Mouse (Mus musculus): ENCODE measurements around the gene Dip2c. TPM values are rescaled to one million over a fixed set of nuclear protein-coding genes. Genes with fewer than 3 reads are reported as not detected.

The Dip2c gene
- polyA plus RNA-seq, 1 experiment from 2014 or later = 0.46 TPM

DNA sequence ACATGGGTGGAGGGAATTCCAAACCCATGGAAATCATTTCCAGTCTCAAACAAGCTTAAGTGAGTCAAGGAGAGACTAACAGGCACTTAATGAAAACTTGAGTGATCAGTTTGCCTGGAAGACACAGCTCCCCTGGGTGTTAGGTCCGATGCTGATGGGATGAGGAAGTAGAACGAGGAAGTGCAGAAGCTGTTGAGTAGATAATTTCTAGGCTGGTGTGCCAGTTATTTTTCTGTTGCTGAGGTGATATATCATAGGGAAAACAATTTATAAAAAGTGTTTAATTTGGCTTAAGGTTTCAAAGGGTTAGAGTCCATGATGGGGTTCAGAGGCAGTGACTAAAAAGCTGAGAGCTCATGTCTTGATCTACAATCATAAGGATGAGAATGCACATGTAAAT lies 111.7 kb downstream of the Dip2c start:
- WGBS (ENCODE audit: insufficient replicate concordance) = 21% methylated on average over 2 of the region's 2 CpGs
- no peak for ATAC-seq (ENCODE audit: insufficient read depth)
- no peak overlapping the region for H3K4me2 ChIP-seq

DNA sequence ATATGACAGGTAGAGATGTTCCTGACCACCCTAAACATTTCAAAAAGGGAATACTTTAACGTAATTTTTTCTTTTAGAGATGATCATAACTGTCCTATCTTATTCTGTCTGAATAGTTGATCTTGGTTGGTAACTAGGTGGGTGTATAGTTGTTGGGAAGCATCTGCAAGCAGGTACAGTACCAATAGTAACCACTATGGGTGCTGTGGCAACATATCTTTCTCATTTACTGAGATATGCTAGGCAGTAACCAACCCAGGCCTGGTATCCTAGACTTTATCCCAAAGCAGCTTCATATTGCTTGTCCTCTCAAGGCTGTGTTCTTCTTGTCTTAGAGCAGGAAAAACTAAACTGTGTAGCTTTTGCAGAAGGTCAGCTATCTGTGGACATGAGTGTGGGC lies 113.0 kb downstream of the Dip2c start:
- Histone ChIP-seq H3K9ac (no peak overlapping the region), H3K27ac (replicated peaks) (no peak overlapping the region), H3K4me3 (replicated peaks) (no peak overlapping the region), H3K36me3 (replicated peaks) (no peaks in the 10 kb centered on the region), H3K4me2 (no peak overlapping the region), H3K9me3 (replicated peaks) (no peaks in the 10 kb centered on the region), H3K27me3 (no peaks in the 10 kb centered on the region), H3K4me1 (replicated peaks) (no peaks in the 10 kb centered on the region)
- 56% methylated on average over 1 of the region's 1 CpGs for WGBS (ENCODE audit: insufficient replicate concordance)
- no peak for ATAC-seq (ENCODE audit: insufficient read depth)

More for the DNA sequence above, 111.7 kb downstream of the Dip2c start:
- H3K4me3 ChIP-seq (replicated peaks) = no peak overlapping the region
- H3K27me3 ChIP-seq = no peaks in the 10 kb centered on the region
- no peaks in the 10 kb centered on the region for H3K4me1 ChIP-seq (replicated peaks)
- H3K27ac ChIP-seq (replicated peaks) = no peak overlapping the region
- no peak overlapping the region for H3K9ac ChIP-seq
- no peaks in the 10 kb centered on the region for H3K9me3 ChIP-seq (replicated peaks)
- no peaks in the 10 kb centered on the region for H3K36me3 ChIP-seq (replicated peaks)

DNA sequence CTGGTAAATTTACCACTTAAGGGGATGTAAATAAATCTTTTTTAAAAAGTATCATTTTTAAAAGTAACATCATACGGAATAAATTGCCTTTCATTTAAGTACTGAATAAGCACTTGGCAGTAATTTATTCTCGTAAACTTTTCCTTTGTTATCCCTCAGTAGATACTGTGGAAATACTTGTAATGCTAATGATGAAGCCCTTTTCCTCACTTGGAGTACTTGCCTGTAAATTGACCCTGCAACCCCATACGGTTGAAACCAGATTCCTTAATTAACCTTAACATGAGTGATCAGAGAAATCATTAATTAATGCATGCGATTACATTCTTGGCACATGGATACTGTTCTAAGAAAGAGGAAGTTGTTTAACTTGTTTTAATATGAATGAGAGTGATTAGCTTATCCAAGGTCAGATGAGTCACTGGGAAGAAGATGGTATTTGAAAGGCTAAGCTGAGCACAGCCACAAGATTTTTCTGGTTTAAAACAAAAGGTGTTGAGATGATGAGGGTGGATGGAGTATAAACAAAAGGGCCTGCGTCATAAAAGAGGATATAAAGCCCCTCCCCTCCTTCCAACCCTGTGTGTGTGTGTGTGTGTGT lies 114.0 kb downstream of the Dip2c start:
- no peak overlapping the region for H3K27ac ChIP-seq (replicated peaks)
- no peak overlapping the region for H3K4me3 ChIP-seq (replicated peaks)
- no peak for ATAC-seq (ENCODE audit: insufficient read depth)
- H3K4me1 ChIP-seq (replicated peaks) = no peaks in the 10 kb centered on the region
- no peak overlapping the region for H3K9ac ChIP-seq
- no peaks in the 10 kb centered on the region for H3K9me3 ChIP-seq (replicated peaks)
- H3K4me2 ChIP-seq = no peak overlapping the region
- no peaks in the 10 kb centered on the region for H3K36me3 ChIP-seq (replicated peaks)
- no peaks in the 10 kb centered on the region for H3K27me3 ChIP-seq
- WGBS (ENCODE audit: insufficient replicate concordance) = 53% methylated on average over 5 of the region's 5 CpGs

DNA sequence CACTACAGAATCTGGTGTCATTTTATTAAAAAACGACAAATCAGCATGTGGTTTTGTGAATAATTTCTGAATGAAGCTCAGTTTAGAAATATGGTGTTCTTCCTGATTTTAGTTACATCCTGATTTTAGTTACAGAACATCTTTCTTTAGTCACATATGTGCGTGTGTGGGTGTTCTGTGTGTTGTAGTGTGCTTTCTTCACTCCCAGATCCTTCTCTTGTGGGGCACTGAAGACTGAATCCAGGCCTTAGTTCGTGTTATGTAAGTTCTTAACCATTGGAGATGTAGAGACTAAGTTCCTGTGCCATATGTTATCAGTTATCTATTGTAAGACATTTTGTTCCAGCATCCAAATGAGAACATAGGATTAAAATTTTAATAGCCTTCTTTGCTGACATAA lies 117.1 kb downstream of the Dip2c start:
- no peak overlapping the region for H3K27ac ChIP-seq (replicated peaks)
- no peaks in the 10 kb centered on the region for H3K27me3 ChIP-seq
- WGBS (ENCODE audit: insufficient replicate concordance) = 44% methylated on average over 3 of the region's 3 CpGs
- no peaks in the 10 kb centered on the region for H3K36me3 ChIP-seq (replicated peaks)
- H3K4me1 ChIP-seq (replicated peaks) = no peaks in the 10 kb centered on the region
- H3K9ac ChIP-seq = no peak overlapping the region
- H3K4me3 ChIP-seq (replicated peaks) = no peak overlapping the region
- no peak overlapping the region for H3K4me2 ChIP-seq
- H3K9me3 ChIP-seq (replicated peaks) = no peaks in the 10 kb centered on the region
- no peak for ATAC-seq (ENCODE audit: insufficient read depth)

DNA sequence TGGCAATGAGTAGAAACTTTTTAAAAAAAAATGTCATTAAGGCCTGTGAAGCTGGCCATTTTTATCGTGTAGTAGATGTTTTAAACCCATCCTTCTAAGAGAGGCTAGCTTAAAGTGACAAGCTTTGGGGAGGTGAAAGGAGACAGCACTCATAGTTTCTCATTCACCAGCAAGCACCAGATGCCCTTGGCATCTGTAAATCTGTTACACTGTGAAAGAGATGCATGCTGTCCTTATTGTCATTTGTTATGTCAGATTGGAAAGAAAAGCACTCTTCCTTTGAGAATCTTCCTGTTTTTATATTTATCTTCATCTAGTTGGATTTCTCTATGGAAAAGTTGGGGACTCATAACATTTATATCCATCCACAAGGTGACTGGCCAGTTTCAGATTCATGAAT lies 119.0 kb downstream of the Dip2c start:
- Histone ChIP-seq H3K27ac (replicated peaks) (no peak overlapping the region), H3K9ac (no peak overlapping the region), H3K27me3 (no peaks in the 10 kb centered on the region), H3K4me2 (no peak overlapping the region), H3K4me3 (replicated peaks) (no peak overlapping the region), H3K4me1 (replicated peaks) (no peaks in the 10 kb centered on the region), H3K9me3 (replicated peaks) (no peaks in the 10 kb centered on the region), H3K36me3 (replicated peaks) (no peaks in the 10 kb centered on the region)
- no peak for ATAC-seq (ENCODE audit: insufficient read depth)
- WGBS (ENCODE audit: insufficient replicate concordance) = 55% methylated on average over 1 of the region's 1 CpGs

DNA sequence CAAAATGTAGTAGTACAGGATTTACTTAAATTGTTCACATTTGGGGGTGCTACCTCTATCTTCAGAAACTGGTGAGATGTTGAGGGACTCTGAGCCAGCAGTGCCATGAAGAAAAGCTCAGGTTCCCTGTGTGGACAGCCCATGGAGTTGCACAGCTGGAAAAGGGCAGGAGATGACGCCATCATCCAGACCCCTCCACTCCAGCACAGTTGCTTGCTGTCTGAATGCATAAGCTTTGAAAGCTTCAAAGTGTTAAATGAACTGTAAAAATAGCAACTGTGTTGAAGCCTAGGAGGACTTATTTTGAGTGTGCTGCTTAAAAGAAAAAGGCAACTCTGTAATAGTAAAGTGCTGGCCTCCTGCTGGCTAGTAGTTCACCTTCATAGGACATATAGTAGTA lies 122.5 kb downstream of the Dip2c start:
- no peak overlapping the region for H3K27ac ChIP-seq (replicated peaks)
- no peak overlapping the region for H3K9ac ChIP-seq
- no peaks in the 10 kb centered on the region for H3K4me1 ChIP-seq (replicated peaks)
- H3K4me2 ChIP-seq = no peak overlapping the region
- no peak overlapping the region for H3K4me3 ChIP-seq (replicated peaks)
- H3K9me3 ChIP-seq (replicated peaks) = no peaks in the 10 kb centered on the region
- ATAC-seq (ENCODE audit: insufficient read depth) = no peak
- H3K27me3 ChIP-seq = no peaks in the 10 kb centered on the region
- H3K36me3 ChIP-seq (replicated peaks) = no peaks in the 10 kb centered on the region
- WGBS (ENCODE audit: insufficient replicate concordance) = 68% methylated on average over 1 of the region's 1 CpGs

DNA sequence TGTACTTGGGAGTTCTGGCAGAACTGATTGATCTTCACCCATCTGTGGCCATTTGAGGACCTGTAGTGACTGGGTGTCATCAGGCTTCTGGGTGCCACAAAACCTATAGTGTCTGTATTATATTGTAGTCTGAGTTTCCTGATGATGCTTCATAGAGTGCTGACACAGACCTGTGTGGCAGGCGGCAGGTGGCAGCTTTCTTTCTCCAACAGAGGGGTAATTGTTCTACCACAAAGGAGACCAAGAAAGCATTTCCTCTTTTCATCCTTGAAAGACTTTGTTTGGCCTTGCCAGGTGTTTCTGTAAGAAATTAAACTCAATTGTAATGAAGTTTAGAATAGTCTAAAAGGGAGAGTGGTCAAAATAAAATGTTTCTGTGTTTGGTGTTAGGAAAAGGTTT lies 129.1 kb downstream of the Dip2c start:
- 52% methylated on average over 1 of the region's 1 CpGs for WGBS (ENCODE audit: insufficient replicate concordance)
- Histone ChIP-seq H3K36me3 (replicated peaks) (no peaks in the 10 kb centered on the region), H3K9me3 (replicated peaks) (no peaks in the 10 kb centered on the region)

DNA sequence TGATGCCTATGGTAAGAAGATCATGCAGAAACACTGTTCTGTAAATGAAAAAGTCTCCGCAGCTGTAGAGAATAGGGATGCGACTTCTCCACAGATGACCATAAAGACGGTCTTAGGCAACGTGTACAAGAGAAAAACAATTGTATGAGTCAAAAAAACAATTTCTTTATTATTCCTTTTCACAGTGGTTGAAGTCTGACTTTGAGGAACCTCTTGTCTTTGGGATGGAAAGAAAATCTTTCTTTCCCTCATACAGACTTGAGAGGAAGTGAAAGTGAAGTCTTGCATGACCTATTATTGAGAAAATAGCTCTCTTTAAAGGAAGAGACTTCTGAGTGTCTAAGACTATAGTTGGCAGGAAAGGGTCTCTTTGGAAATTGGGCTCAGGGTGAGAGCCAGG lies 132.7 kb downstream of the Dip2c start:
- Histone ChIP-seq H3K4me1 (replicated peaks) (no peaks in the 10 kb centered on the region), H3K9ac (no peak overlapping the region), H3K4me2 (no peak overlapping the region), H3K36me3 (replicated peaks) (no peaks in the 10 kb centered on the region), H3K9me3 (replicated peaks) (no peaks in the 10 kb centered on the region), H3K4me3 (replicated peaks) (no peak overlapping the region), H3K27ac (replicated peaks) (no peak overlapping the region), H3K27me3 (no peaks in the 10 kb centered on the region)
- no peak for ATAC-seq (ENCODE audit: insufficient read depth)
- WGBS (ENCODE audit: insufficient replicate concordance) = 70% methylated on average over 4 of the region's 4 CpGs

More for the DNA sequence above, 129.1 kb downstream of the Dip2c start:
- Histone ChIP-seq H3K4me1 (replicated peaks) (no peaks in the 10 kb centered on the region), H3K9ac (no peak overlapping the region), H3K4me2 (no peak overlapping the region), H3K27ac (replicated peaks) (no peak overlapping the region), H3K27me3 (no peaks in the 10 kb centered on the region), H3K4me3 (replicated peaks) (no peak overlapping the region)
- ATAC-seq (ENCODE audit: insufficient read depth) = no peak

DNA sequence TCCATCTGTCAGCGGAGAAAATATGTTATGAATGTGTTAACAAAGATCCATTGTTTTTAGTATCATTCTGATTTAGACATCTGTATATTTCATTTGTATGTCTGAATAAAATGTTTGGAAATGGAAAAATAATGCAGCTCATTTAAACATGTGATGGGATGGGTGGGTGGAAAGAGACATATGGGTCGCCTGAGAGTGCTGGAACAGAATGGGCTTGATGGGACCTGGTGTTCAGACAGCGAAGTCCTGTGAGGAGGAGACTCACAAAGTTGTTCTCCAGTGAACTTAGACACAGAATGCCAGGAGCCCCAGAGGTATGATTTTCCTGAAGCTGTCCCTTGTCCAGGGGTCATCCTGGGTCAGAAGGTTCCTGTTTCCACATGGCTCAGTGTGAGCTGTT lies 142.1 kb downstream of the Dip2c start:
- Histone ChIP-seq H3K36me3 (replicated peaks) (no peaks in the 10 kb centered on the region), H3K4me2 (no peak overlapping the region), H3K27ac (replicated peaks) (no peak overlapping the region), H3K4me1 (replicated peaks) (no peaks in the 10 kb centered on the region), H3K27me3 (no peaks in the 10 kb centered on the region), H3K4me3 (replicated peaks) (no peak overlapping the region), H3K9ac (no peak overlapping the region), H3K9me3 (replicated peaks) (no peaks in the 10 kb centered on the region)
- ATAC-seq (ENCODE audit: insufficient read depth) = no peak
- WGBS (ENCODE audit: insufficient replicate concordance) = 78% methylated on average over 3 of the region's 3 CpGs

DNA sequence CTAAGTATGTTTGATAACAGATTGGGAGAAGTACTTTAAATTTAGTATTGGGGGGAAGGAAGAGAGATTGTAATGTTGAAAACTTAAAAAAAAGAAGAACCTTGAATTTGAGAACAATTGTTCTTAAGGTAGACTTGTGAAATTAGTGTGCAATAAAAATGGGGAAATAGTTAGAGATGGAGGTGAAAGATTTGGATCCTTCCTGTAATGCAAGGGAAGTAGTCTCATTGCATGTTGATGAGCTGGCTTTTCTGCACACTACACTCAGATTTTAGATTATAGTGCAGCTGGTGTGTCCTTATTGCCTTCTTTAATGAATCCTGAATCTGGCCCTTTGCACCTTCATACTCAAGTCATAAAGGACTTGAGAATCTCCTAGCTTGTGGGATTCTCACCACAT lies 142.9 kb downstream of the Dip2c start:
- H3K4me2 ChIP-seq = no peak overlapping the region

DNA sequence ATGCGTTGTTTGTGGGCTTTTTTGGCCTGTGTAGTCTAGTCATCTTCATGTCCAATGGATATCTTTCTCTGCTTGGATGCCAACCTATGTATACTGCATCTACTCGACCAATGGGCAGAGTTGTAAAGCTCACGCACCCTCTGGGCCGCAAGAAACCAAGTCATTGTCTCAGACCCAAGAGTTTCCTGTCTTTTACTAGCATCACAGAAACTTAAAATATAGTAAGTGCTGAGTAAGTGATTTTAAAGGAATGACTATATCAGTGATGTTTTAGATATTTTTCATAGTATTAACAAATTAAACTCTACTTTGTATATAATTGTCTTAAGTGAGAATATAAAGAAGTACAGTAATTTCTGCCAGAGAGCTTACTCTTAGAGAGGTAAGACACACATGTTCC lies 145.6 kb downstream of the Dip2c start:
- 79% methylated on average over 4 of the region's 4 CpGs for WGBS (ENCODE audit: insufficient replicate concordance)
- H3K27ac ChIP-seq (replicated peaks) = no peak overlapping the region
- no peaks in the 10 kb centered on the region for H3K27me3 ChIP-seq
- no peaks in the 10 kb centered on the region for H3K36me3 ChIP-seq (replicated peaks)
- H3K9ac ChIP-seq = no peak overlapping the region
- peaks cover 7% of the 10 kb centered on the region; the same call in 1 of the 2 replicates for H3K4me1 ChIP-seq (replicated peaks)
- no peak overlapping the region for H3K4me2 ChIP-seq
- H3K4me3 ChIP-seq (replicated peaks) = no peak overlapping the region
- H3K9me3 ChIP-seq (replicated peaks) = no peaks in the 10 kb centered on the region
- ATAC-seq (ENCODE audit: insufficient read depth) = no peak

More for the DNA sequence above, 142.9 kb downstream of the Dip2c start:
- no peak overlapping the region for H3K4me3 ChIP-seq (replicated peaks)
- no peak overlapping the region for H3K27ac ChIP-seq (replicated peaks)
- no peaks in the 10 kb centered on the region for H3K4me1 ChIP-seq (replicated peaks)
- no peak for ATAC-seq (ENCODE audit: insufficient read depth)
- H3K27me3 ChIP-seq = no peaks in the 10 kb centered on the region
- no peaks in the 10 kb centered on the region for H3K9me3 ChIP-seq (replicated peaks)
- no peaks in the 10 kb centered on the region for H3K36me3 ChIP-seq (replicated peaks)
- no peak overlapping the region for H3K9ac ChIP-seq

DNA sequence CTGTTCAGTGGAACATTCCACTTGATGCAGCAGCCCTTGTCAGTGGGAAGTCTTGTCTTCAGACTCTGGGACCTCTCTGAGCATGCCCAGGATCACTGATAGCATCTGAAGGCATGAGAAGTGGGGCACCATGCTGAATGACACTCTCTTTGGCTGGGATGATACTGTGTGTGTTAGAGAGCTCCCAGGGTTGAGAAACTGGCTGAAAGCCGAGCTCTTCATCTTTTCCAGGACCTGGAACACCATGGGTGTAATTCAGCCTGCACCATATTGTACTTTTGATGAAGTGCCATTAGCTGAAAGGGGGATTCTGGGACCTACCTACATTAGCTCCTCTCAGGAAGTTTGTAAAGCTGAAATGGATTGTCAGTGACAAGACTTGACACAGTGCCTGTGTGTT lies 146.5 kb downstream of the Dip2c start:
- Histone ChIP-seq H3K4me1 (replicated peaks) (peaks cover 7% of the 10 kb centered on the region; the same call in 1 of the 2 replicates), H3K4me2 (no peak overlapping the region), H3K27ac (replicated peaks) (no peak overlapping the region), H3K4me3 (replicated peaks) (no peak overlapping the region), H3K36me3 (replicated peaks) (no peaks in the 10 kb centered on the region), H3K9ac (no peak overlapping the region), H3K9me3 (replicated peaks) (no peaks in the 10 kb centered on the region), H3K27me3 (no peaks in the 10 kb centered on the region)
- 47% methylated on average over 1 of the region's 1 CpGs for WGBS (ENCODE audit: insufficient replicate concordance)
- no peak for ATAC-seq (ENCODE audit: insufficient read depth)
